Mouse (Mus musculus) gastrocnemius, adult 8-10 months (tissue): ENCODE data around the gene Timm29. TPM values are rescaled to one million over a fixed set of nuclear protein-coding genes. Genes with fewer than 3 reads are reported as not detected.

Experiments
- DNase-seq, 2 experiments: peaks; one replicate each; pipeline ENCODE4 v3.0.0; 2022; ENCODE audit warnings: low spot score in 2 of 2
- total RNA-seq, 4 experiments: library from RNA; stranded (reverse); gene quantifications; 2 replicates each; pipeline ENCODE4 v1.2.4; 2022

Gene Timm29
- total RNA-seq = 10 to 100 TPM; 48.2 to 52.3 (median 51.3) TPM

GRCm38 (mm10) chr9:21592703-21593121 lies at the start of gene Timm29, which contains the start of gene Yipf2:
Gene Timm29 (plus strand): TSS chr9:21592722.
Gene Yipf2 (minus strand): TSS chr9:21592828.
- peak; percentile 79 to 85 for DNase-seq

GRCm38 (mm10) chr9:21545351-21545915 lies 47.1 kb upstream of the Timm29 start:
- DNase-seq = no peak

DNA sequence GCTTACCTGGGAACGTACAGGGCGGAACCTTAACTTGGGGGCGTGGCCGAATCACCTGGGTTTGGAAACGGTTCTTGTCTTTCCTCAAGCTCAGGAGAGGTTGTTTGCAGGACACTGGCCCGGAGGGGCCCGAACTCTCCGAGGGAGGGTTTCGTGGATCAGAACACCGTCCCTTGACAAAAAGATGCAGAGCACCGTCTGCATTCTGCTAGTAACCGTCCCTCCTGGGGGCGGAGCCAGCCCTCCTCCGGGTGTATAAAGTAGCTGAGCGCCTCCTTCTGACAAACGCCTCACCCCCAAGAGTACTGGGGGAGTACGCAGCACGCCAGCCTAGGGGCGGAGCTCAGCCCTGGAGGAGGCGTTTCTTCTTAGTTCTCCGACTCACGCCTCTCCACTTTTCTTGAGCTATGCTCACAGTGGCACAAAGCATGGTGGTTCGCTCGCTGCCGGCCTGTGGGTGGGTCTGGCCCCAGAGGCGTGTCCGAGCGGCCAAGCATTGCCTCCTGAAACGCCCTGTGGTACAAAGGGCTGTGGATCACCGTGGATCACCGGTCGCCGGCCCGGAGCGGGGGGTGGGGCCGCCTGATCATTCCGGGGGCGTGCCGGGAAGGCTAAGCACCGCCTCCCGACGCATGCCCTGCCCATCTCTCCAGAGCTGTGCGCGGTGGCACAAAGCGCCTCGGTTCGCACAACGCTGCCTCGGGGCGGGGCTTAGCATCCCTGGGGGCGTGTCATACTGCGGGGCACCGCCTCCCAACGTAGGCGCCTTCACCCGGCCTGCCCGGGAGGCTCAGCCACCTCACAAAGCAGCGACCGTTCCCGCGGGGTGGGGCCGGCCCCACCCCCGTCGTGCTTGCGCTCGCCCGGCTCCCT lies 46.4 kb upstream of the Timm29 start:
- peak; percentile 99 for DNase-seq

DNA sequence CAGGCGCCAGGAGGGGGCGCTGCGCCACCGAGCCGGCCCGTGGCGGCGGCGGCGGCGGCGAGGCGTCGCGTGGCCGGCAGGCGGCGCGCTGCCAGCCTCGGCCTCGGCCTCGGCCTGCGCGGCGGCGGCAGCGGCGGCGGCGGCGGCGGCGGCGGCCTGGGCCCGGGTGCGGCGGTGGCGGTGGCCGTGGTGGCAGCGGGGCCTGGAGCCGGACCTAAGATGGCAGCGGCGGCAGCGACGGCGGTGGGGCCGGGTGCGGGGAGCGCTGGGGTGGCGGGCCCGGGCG lies 45.8 kb upstream of the Timm29 start, which contains the start of gene Carm1:
Carm1 (plus strand) TSS at position 106 of the 286 bp plus-strand sequence.
- DNase-seq = peak in 1 of 2 experiments; percentile 56

- DNase-seq = peak in 1 of 2 experiments; percentile 47
These were observed 45.2 kb upstream of the Timm29 start for GRCm38 (mm10) chr9:21547075-21547941.

DNA sequence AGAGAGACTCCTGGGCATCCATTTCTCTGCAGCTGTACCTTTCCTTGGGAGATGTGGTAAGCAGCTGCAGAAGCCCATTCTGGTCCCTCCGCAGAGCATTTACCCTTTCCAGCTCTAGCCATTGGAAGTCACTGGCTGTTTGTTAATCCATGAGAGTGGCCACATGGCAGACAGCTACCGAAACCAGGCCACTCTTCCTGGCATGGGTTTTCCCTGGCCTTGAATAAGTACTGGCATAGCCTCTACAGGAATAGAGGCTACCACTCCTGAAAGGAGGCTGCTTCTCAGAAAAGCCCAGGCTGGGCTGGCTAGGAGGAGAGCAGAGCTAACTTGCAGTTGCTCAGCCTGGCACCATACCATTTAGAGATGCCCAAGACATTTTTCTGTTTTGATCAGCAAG lies 41.5 kb upstream of the Timm29 start:
- DNase-seq = no peak

DNA sequence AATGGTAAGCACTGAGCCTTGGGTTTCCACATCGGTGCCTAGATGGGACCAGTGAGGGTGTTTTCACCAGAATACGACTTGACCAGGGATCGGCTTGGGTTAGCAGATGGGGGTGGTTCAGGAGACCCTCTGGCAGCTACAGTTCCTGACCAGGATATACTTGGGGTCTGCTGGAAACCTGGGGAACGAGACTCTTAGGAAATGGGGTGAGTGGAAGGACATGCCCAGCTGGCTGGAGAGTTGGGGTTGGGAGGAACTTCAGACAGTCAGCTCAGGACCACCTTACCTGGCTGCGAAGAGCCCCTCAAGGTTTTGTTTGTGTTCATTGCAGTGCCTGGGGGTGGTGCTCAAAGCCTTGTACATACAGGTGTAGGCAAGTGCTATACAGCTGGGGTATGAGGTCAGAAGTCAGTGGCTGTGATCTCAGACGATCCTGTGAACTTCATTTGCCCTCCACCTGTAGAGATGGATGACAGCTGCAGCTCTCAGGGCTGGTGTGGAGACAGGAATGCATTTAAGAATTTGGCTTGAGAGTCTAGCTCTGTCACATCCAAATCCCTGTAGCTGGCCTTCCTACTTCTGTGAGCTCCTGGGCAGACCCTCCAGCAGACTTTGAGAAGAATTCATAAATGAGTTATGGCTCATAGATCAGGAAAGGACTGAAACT lies 38.8 kb upstream of the Timm29 start:
- DNase-seq = no peak

DNA sequence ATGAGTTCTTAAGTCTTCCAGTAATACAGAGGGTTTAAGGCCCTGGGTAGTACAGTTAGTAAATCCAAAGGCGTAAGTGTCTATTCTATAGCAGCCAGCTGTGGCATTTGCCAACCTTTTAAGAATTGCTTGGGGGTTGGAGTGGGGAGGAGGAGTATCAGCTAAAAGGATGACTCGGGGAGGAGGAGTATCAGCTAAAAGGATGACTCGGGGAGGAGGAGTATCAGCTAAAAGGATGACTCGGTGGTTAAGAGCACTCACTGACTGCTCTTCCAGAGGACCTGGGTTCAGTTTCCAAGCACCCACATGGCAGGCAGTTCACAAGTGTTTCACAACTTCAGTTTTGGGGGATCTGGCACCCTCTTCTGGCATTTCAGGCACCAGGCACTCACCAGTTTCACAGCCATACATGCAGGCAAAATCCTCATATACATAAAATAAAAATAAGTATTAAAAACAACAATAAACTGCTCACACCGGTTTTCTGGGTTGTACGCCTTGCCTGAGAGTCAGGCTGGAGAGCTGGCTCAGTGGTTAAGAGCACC lies 37.3 kb upstream of the Timm29 start:
- no peak for DNase-seq

- DNase-seq = no peak
These were observed 35.5 kb upstream of the Timm29 start for GRCm38 (mm10) chr9:21556996-21557395.

GRCm38 (mm10) chr9:21557556-21557955 lies 35.0 kb upstream of the Timm29 start:
- no peak for DNase-seq

DNA sequence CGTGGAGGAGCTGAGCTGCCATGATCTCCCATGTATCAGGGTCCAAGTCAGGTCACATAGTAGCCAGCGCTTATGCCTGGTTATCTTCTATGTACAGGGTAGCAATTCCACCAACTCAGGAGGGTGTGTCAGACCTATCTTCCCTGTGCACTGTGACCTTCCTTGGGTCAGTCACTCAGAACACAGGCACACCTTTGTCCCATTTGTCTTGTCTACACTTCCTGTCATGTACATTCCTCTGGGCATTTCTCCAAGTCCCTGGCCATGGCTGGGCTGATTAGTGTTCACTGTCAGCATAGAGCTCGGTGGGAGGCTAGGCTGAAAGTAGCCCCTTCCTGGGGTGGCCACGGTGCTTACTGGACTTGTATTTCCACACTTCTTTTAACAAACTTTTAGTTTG lies 34.2 kb upstream of the Timm29 start:
- no peak for DNase-seq

DNA sequence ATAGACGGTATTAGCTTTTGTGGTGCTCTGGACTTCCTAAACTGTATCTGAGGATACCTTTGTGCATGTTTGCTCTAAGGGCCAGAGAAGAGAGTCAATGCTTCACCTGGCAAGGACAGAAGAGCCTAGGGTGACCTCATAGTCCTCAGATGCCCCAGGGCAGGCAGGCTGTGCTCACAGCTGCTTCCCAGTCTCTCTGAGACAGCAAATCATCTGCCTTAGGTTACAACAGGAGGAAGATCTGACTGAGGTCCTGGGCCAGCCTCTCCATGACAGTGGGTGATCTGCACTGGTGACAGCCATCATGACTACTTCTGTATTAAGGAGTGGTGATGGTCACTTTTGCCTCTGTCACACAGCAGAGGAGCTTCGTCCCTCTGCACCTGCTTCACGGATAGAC lies 33.4 kb upstream of the Timm29 start:
- DNase-seq = no peak

DNA sequence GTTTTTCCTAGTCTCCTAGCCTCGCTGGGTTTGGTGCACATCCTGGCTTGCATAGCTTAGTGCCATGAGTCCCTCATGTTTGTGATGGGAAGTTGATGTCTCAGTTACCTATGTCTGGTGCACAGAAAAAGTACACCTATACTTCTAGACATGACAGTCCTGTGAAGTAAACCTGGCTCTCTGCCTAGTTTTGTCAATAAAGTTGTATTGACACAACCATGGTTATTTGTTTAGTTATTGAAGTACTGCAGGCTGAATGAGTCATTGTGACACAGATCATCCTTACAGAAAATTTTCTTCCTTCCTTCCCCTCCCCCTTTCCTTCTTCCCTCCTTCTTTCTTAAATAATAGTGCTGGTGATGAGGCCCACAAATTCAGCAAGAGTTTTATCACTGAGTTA lies 28.1 kb upstream of the Timm29 start:
- no peak for DNase-seq

DNA sequence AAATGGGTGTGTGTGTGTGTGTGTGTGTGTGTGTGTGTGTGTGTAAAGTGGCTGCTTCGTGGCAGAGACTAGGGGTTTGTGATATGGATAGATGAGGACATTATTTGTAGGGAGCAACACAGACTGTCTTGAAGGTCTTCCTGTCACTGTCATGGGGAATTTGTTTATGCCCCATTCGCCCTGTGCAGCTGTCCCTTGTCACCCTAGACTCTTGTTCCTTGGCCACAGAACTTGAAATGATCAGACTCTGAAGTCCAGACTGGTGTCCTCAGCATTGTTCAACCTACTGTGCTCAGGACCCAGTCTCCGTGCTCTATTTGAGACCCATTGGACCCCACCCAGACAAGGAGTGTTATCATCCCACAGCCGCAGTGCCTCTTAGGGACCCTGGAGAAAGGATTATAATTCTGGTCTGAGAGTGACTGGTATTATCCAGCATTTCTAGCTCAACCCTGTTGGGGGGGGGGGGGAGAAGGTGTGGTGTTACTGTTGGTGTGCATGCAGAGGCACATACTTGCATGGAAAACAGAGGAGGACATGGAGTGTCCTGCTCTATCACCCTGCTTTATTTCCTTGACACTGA lies 27.4 kb upstream of the Timm29 start:
- DNase-seq = no peak

DNA sequence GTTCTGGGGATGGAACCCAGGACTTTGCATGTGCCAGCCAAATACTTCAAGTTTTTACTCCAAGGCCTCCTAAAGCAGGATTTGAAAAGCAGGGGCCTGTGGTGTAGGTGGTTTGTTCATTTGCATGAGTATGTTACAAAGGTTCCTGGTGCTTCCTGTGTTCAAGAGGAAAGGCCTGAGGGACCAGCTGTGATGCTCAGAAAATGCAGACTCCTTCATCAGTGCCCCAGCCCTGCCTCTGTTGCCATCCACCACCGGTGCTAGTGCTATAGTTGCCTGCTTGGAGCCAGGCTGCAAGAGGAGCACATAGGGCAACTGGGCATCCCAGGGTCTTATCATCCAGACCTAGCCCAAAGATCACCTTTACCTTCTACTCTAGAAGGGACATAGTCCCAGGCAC lies 26.0 kb upstream of the Timm29 start:
- DNase-seq = no peak

- no peak for DNase-seq
These were observed 25.5 kb upstream of the Timm29 start for GRCm38 (mm10) chr9:21567051-21567450.

GRCm38 (mm10) chr9:21568657-21569255 lies 23.8 kb upstream of the Timm29 start:
- DNase-seq = peak in 1 of 2 experiments; percentile 47

- no peak for DNase-seq
These were observed 18.3 kb upstream of the Timm29 start for GRCm38 (mm10) chr9:21574012-21574801.

DNA sequence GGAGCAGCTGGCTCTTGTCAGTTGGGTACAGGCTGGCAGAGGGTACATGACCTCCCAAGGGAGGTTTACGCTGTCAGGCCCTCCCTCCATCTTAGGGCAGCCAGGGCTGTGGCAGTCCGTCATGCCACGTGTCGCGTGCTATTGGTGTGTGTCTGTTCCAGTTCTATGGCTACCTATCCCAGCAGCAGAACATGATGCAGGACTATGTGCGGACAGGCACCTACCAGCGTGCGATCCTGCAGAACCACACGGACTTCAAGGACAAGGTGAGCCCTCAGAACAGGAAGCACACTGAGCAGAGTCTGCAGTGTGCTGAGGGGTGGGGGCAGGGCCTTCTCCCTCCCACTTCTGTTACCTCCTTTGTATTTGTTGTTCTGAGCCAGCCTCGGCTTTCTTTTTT lies 17.3 kb upstream of the Timm29 start:
- DNase-seq = no peak

DNA sequence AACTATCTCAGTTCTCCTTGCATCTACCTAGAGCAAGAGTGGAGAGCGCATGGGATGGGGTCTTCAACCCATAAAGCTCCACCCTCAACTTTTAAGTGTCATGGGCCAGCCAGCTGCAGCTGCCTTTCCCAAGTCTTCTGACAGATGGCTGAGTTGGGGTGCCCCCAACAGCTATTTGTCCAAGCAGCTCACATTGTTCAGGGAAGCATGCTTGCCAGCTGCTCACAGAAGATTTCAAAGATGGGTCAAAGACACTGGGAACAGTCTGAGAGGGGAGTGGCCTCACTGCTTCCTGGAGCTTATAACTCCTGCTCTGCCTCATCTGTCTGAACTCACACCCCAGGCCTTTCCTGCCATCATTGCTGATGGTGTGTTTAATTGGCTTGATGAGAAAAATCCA lies 16.2 kb upstream of the Timm29 start:
- no peak for DNase-seq
